Mouse (Mus musculus) liver, embryonic 14.5 days (tissue): ENCODE data around the gene Slf2.

Experiments used
- CTCF ChIP-seq: IDR thresholded peaks from 2 replicates; pipeline ENCODE4 v1.5.1; 2016; ENCODE audit warnings: antibody characterized with exemption, low read depth, control low read depth
- EP300 ChIP-seq: IDR thresholded peaks from 2 replicates; pipeline ENCODE4 v1.6.1; 2016; ENCODE audit warnings: antibody characterized with exemption, low read depth

GRCm38 (mm10) chr19:45027848-45028247, 96.9 kb downstream of the Slf2 start:
- TF ChIP-seq CTCF (no peak), EP300 (no peak)
